8 mouse cellular contexts compared by ENCODE assay signal in the genomic region with DNA sequence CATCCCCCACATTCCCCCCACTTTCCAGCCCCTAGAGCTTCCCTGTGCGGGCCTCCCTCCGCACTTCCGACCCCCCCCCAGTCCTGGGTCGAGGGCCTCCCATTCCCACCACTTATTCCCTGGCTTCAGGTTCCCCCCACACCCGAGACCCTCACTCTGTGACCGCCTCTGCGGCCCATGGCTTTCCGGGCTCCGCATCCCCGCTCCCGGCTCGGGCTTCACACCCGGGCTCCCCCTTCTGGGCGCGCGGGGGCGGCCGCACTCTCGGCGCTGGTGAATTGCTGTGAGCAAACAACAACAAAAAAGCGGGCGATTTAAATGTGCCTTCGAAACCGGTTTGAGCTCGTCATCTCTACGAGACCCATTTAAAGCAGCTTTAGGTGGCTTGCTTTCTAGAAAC. TPM values are rescaled to one million over a fixed set of nuclear protein-coding genes. Genes with fewer than 3 reads are reported as not detected.
DNase-seq lines count a peak whose midpoint lies in the region; ATAC-seq lines count a peak whose summit lies in the region.

No protein-coding gene starts in this region.

- DNase-seq in adrenal gland, adult 8-10 months: peak; percentile 73
- DNase-seq in embryo, embryonic 9.5 days (ENCODE audit: extremely low spot score): peak; percentile 84
- DNase-seq in gastrocnemius, postnatal 4 days (ENCODE audit: low spot score in 2 of 2): peak; percentile 75 to 86
- DNase-seq in left cerebral cortex, postnatal 36 days (ENCODE audit: low spot score in 2 of 2): peak; percentile 73 to 74
- DNase-seq in mesoderm, embryonic 11.5 days (ENCODE audit: low read depth, low spot score): peak; percentile 79
- peak; percentile 66 to 67 for DNase-seq in right cerebral cortex, postnatal 36 days (ENCODE audit: low spot score in 2 of 2)
- DNase-seq in urinary bladder, postnatal 36 days (ENCODE audit: low spot score in 2 of 2): peak; percentile 74 to 82

- H3K27ac ChIP-seq in intestine, embryonic 16.5 days (ENCODE audit: low read length): peak overlapping the region; percentile 97

- H3K27me3 ChIP-seq in intestine, embryonic 16.5 days (replicated peaks; ENCODE audit: control insufficient read depth, insufficient read depth, low read length): no peaks in the 10 kb centered on the region

- H3K4me1 ChIP-seq in intestine, embryonic 16.5 days (ENCODE audit: control insufficient read depth, insufficient read depth, low read length): peaks cover 27% of the 10 kb centered on the region; the same call in 1 of the 2 replicates

- H3K36me3 ChIP-seq in intestine, embryonic 16.5 days (ENCODE audit: control insufficient read depth, insufficient read depth, low read length): no peaks in the 10 kb centered on the region

- H3K9ac ChIP-seq in intestine, embryonic 16.5 days (ENCODE audit: low read depth, low read length): peak overlapping the region; percentile 90

- 2% methylated on average over 25 of the region's 26 CpGs for WGBS in intestine, embryonic 16.5 days

- peak; percentile 35 for ATAC-seq in intestine, embryonic 16.5 days

- H3K4me3 ChIP-seq in intestine, embryonic 16.5 days (ENCODE audit: low read length): peak overlapping the region; percentile 83

- intact Hi-C loops in left cerebral cortex, postnatal 36 days (cut with DNase I): loop anchor here (2.0 kb wide), 2 partner anchors 49 to 483 kb away; a partner anchor contains a TSS

- peak overlapping the region; percentile 79 for H3K4me2 ChIP-seq in intestine, embryonic 16.5 days (ENCODE audit: low read depth, low read length)

- no peaks in the 10 kb centered on the region for H3K9me3 ChIP-seq in intestine, embryonic 16.5 days (ENCODE audit: control insufficient read depth, low read length)

RNA-seq across cellular contexts. Expression of a gene that starts 10.4 kb away (rescaled TPM):
- 10 to 100 TPM; 48.6 to 76.6 (median 55.3) TPM for total RNA-seq in adrenal gland, adult 8-10 months (2022)
- total RNA-seq in gastrocnemius, postnatal 4 days (2021): 10 to 100 TPM; 36.6 to 37.3 TPM
- 14.8 and 16.9 TPM in 2 replicates for polyA plus RNA-seq in intestine, embryonic 16.5 days (2015; fragmentation: Nextera tagmentation; extraction: Ambion mirVana)
- total RNA-seq in left cerebral cortex, postnatal 36 days (2021): 10 to 100 TPM; 39.6 to 46.6 TPM

Comparison
In these comparisons a context has a peak if more than half of its experiments do, and no peak if none do; other contexts are left out.
1. Peak in every context shown above with its lines: DNase-seq, ATAC-seq, H3K4me3 ChIP-seq and H3K27ac ChIP-seq.